Mouse (Mus musculus): ENCODE measurements around the gene Accs. TPM values are rescaled to one million over a fixed set of nuclear protein-coding genes. Genes with fewer than 3 reads are reported as not detected.

Gene Accs
- 2.4 TPM for polyA plus RNA-seq (2012; fragmentation: generic; extraction: Trizol)
- long read RNA-seq, experiment 1, partial matches to known transcripts, result 2 of 8 reads
- long read RNA-seq, experiment 1, other reads (novel, unspliced or antisense), result 4 of 8 reads
- long read RNA-seq, experiment 2, partial matches to known transcripts, result 3 of 12 reads
- long read RNA-seq, experiment 2, other reads (novel, unspliced or antisense), result 9 of 12 reads

GRCm38 (mm10) chr2:93849505-93850089, at the start of gene Accs:
TSS of gene Accs (minus strand) at chr2:93849943.
- Histone ChIP-seq H3K79me2 (ENCODE audit: control insufficient read depth, insufficient read depth) (no peaks in the 10 kb centered on the region), H3ac (ENCODE audit: control insufficient read depth, insufficient read length, low read depth) (peak within 1 kb of the TSS; percentile 74), H3K4me3 (ENCODE audit: insufficient read depth, poor library complexity, severe bottlenecking) (peak within 1 kb of the TSS; percentile 37), H3K79me3 (ENCODE audit: low read depth) (no peaks in the 10 kb centered on the region), H3K27me3 (ENCODE audit: control insufficient read depth, insufficient read depth, insufficient read length) (peaks cover 4% of the 10 kb centered on the region), H3K36me3 (ENCODE audit: control insufficient read depth, insufficient read depth) (no peaks in the 10 kb centered on the region)
- TF ChIP-seq CTCF (IDR thresholded peaks at IDR 0.05; ENCODE audit: control insufficient read depth, insufficient read depth, insufficient read length) (peak; percentile 23), FOSL1 (IDR thresholded peaks at IDR 0.05; ENCODE audit: insufficient read depth, low read length, poor library complexity, severe bottlenecking) (no peak)

- H3K27me3 ChIP-seq (ENCODE audit: control insufficient read depth, insufficient read depth, insufficient read length), result no peaks in the 10 kb centered on the region
Measured at GRCm38 (mm10) chr2:93891611-93892280, 42.0 kb upstream of the Accs start.

GRCm38 (mm10) chr2:93890143-93890542, 40.4 kb upstream of the Accs start:
- no peak for TF ChIP-seq MYOG (IDR thresholded peaks at IDR 0.05; ENCODE audit: control insufficient read depth, extremely low read depth, insufficient read length)
- TF ChIP-seq MYOD1 (IDR thresholded peaks at IDR 0.05; ENCODE audit: control insufficient read depth, insufficient read length, low read depth), result no peak
- TF ChIP-seq FOSL1 (IDR thresholded peaks at IDR 0.05; ENCODE audit: insufficient read depth, low read length, poor library complexity, severe bottlenecking), result no peak
- TF ChIP-seq CEBPB (IDR thresholded peaks at IDR 0.05; ENCODE audit: low read depth), result no peak
- no peak for TF ChIP-seq CTCF (IDR thresholded peaks at IDR 0.05; ENCODE audit: control insufficient read depth, insufficient read depth, insufficient read length)
- TF ChIP-seq USF1 (IDR thresholded peaks at IDR 0.05; ENCODE audit: low read depth), result no peak
- TF ChIP-seq MAX (IDR thresholded peaks at IDR 0.05), result no peak
- H3ac ChIP-seq (ENCODE audit: control insufficient read depth, insufficient read length, low read depth), result no peak overlapping the region
- no peaks in the 10 kb centered on the region for H3K27me3 ChIP-seq (ENCODE audit: control insufficient read depth, insufficient read depth, insufficient read length)

More at GRCm38 (mm10) chr2:93891611-93892280, 42.0 kb upstream of the Accs start:
- TF ChIP-seq USF1 (IDR thresholded peaks at IDR 0.05; ENCODE audit: low read depth), result no peak
- no peak for TF ChIP-seq FOSL1 (IDR thresholded peaks at IDR 0.05; ENCODE audit: insufficient read depth, low read length, poor library complexity, severe bottlenecking)
- no peak for TF ChIP-seq MYOD1 (IDR thresholded peaks at IDR 0.05; ENCODE audit: control insufficient read depth, insufficient read length, low read depth)
- TF ChIP-seq CTCF (IDR thresholded peaks at IDR 0.05; ENCODE audit: control insufficient read depth, insufficient read depth, insufficient read length), result no peak
- no peak for TF ChIP-seq MAX (IDR thresholded peaks at IDR 0.05)
- TF ChIP-seq CEBPB (IDR thresholded peaks at IDR 0.05; ENCODE audit: low read depth), result no peak
- TF ChIP-seq MYOG (IDR thresholded peaks at IDR 0.05; ENCODE audit: control insufficient read depth, extremely low read depth, insufficient read length), result no peak
- Histone ChIP-seq H3K4me3 (ENCODE audit: insufficient read depth, poor library complexity, severe bottlenecking) (no peak overlapping the region), H3K36me3 (ENCODE audit: control insufficient read depth, insufficient read depth) (no peaks in the 10 kb centered on the region), H3ac (ENCODE audit: control insufficient read depth, insufficient read length, low read depth) (no peak overlapping the region), H3K79me3 (ENCODE audit: low read depth) (no peaks in the 10 kb centered on the region), H3K79me2 (ENCODE audit: control insufficient read depth, insufficient read depth) (no peaks in the 10 kb centered on the region)

GRCm38 (mm10) chr2:93889071-93889470, 39.3 kb upstream of the Accs start:
- no peak overlapping the region for H3K4me3 ChIP-seq (ENCODE audit: insufficient read depth, poor library complexity, severe bottlenecking)
- H3K27me3 ChIP-seq (ENCODE audit: control insufficient read depth, insufficient read depth, insufficient read length), result no peaks in the 10 kb centered on the region
- H3K36me3 ChIP-seq (ENCODE audit: control insufficient read depth, insufficient read depth), result no peaks in the 10 kb centered on the region
- TF ChIP-seq CEBPB (IDR thresholded peaks at IDR 0.05; ENCODE audit: low read depth) (no peak), MYOD1 (IDR thresholded peaks at IDR 0.05; ENCODE audit: control insufficient read depth, insufficient read length, low read depth) (no peak), USF1 (IDR thresholded peaks at IDR 0.05; ENCODE audit: low read depth) (no peak), MAX (IDR thresholded peaks at IDR 0.05) (no peak), MYOG (IDR thresholded peaks at IDR 0.05; ENCODE audit: control insufficient read depth, extremely low read depth, insufficient read length) (no peak), CTCF (IDR thresholded peaks at IDR 0.05; ENCODE audit: control insufficient read depth, insufficient read depth, insufficient read length) (no peak), FOSL1 (IDR thresholded peaks at IDR 0.05; ENCODE audit: insufficient read depth, low read length, poor library complexity, severe bottlenecking) (no peak)
- H3K79me2 ChIP-seq (ENCODE audit: control insufficient read depth, insufficient read depth), result no peaks in the 10 kb centered on the region
- no peak overlapping the region for H3ac ChIP-seq (ENCODE audit: control insufficient read depth, insufficient read length, low read depth)
- H3K79me3 ChIP-seq (ENCODE audit: low read depth), result no peaks in the 10 kb centered on the region

More at GRCm38 (mm10) chr2:93890143-93890542, 40.4 kb upstream of the Accs start:
- no peaks in the 10 kb centered on the region for H3K79me3 ChIP-seq (ENCODE audit: low read depth)
- H3K79me2 ChIP-seq (ENCODE audit: control insufficient read depth, insufficient read depth), result no peaks in the 10 kb centered on the region
- no peak overlapping the region for H3K4me3 ChIP-seq (ENCODE audit: insufficient read depth, poor library complexity, severe bottlenecking)
- H3K36me3 ChIP-seq (ENCODE audit: control insufficient read depth, insufficient read depth), result no peaks in the 10 kb centered on the region

- Histone ChIP-seq H3K79me3 (ENCODE audit: low read depth) (no peaks in the 10 kb centered on the region), H3K79me2 (ENCODE audit: control insufficient read depth, insufficient read depth) (no peaks in the 10 kb centered on the region), H3K4me3 (ENCODE audit: insufficient read depth, poor library complexity, severe bottlenecking) (no peak overlapping the region), H3K36me3 (ENCODE audit: control insufficient read depth, insufficient read depth) (no peaks in the 10 kb centered on the region), H3ac (ENCODE audit: control insufficient read depth, insufficient read length, low read depth) (no peak overlapping the region), H3K27me3 (ENCODE audit: control insufficient read depth, insufficient read depth, insufficient read length) (no peaks in the 10 kb centered on the region)
- TF ChIP-seq MAX (IDR thresholded peaks at IDR 0.05) (no peak), CTCF (IDR thresholded peaks at IDR 0.05; ENCODE audit: control insufficient read depth, insufficient read depth, insufficient read length) (no peak), FOSL1 (IDR thresholded peaks at IDR 0.05; ENCODE audit: insufficient read depth, low read length, poor library complexity, severe bottlenecking) (no peak), MYOD1 (IDR thresholded peaks at IDR 0.05; ENCODE audit: control insufficient read depth, insufficient read length, low read depth) (no peak), USF1 (IDR thresholded peaks at IDR 0.05; ENCODE audit: low read depth) (no peak), CEBPB (IDR thresholded peaks at IDR 0.05; ENCODE audit: low read depth) (no peak)
Measured at GRCm38 (mm10) chr2:93888366-93888765, 38.6 kb upstream of the Accs start.

All from C2C12 (cell line).